Mouse (Mus musculus) heart, postnatal 0 days (tissue): Measurements from ENCODE around the gene Abcd2.

Experiments used
- CTCF ChIP-seq: IDR thresholded peaks from 2 replicates; pipeline ENCODE4 v1.5.1; 2016; ENCODE audit warnings: antibody characterized with exemption, control low read depth, low read depth
- EP300 ChIP-seq: IDR thresholded peaks from 2 replicates; pipeline ENCODE4 v1.6.1; 2016; ENCODE audit warnings: antibody characterized with exemption, low read depth

GRCm38 (mm10) chr15:91206518-91206917 lies 14.9 kb upstream of the Abcd2 start:
- TF ChIP-seq CTCF: no peak
- no peak for TF ChIP-seq EP300
